Mouse (Mus musculus) yolk sac, embryonic 10.5 days (tissue): ENCODE results near the gene Nme7.
A peak's percentile ranks its signal among the peaks of the same experiment; 100 is the strongest.

ENCODE experiments used
- DNase-seq: peaks from one replicate; pipeline ENCODE4 v3.0.0-alpha.2; 2017; ENCODE audit warnings: low spot score

The Nme7 gene

DNA sequence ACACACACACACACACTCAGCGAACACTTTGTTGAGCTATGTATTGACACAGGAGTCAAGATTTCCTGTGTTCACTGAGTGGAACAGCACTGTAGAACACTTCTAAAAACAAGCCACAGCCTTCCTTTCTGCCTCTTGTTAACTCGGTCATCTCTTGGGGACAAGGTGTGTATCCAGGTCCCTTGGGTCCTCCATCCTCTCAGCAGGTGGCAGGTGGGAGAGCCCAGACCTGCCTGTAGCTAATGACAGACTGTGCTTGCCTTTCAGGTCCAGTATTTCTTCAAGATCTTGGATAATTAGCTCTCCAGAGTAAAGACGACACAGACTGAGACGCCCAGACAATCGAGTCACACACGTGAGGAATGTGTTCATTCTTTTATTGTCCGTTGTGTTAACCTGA lies 132.8 kb downstream of the Nme7 start:
- DNase-seq = no peak

DNA sequence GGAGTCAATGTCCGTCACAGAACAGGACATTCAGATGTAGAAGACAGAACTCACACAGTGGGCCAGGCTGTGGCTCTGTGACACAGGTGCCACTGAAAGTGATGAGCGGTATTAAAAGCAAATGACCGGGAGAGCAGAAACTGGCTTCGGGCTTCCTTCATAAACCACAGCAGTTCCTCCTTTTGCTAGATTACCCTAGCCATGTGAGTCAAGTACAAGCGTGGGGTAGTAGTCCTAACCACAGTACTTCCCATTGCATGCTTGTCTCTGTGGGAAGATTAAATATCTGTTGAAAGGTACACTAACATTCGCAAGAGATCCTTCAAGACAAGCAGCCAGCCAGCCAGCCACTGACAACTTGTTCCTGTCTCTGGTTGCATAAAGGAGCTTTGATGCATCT lies 136.3 kb downstream of the Nme7 start:
- DNase-seq = no peak

DNA sequence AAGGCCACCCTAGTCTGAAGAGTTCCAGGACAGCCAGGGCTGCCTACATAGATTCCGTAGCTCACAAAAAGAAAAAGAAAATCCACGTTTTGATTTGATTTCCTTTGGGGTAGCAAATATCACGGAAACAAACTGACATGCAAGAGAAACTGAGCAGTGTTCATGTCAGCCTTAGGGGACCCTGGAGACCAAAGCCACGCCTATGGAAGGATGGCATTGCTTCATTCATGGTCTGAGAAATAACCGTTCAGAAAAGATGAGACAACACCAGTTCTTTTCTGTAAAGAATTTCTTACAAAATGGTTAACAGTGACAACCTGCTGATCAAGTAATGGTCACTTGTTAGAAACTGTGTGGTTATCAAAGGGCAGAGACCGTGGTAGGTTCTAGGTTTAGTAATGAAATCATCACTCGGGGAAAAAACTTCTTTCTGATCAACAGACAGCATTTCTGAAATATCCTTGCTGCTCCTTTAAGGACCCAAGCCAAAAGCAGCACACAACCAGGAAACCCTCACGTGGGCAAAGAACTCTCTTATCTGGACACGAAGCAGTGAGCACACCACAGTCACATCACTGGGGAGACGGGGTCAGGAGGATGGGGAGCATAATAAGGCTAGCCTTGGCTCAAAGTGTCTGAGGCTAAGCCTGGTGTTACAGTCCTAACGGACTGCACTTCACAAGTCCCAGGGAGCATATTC lies 136.9 kb downstream of the Nme7 start:
- no peak for DNase-seq

- no peak for DNase-seq
Measured at GRCm38 (mm10) chr1:164441408-164441974, 137.6 kb downstream of the Nme7 start.

DNA sequence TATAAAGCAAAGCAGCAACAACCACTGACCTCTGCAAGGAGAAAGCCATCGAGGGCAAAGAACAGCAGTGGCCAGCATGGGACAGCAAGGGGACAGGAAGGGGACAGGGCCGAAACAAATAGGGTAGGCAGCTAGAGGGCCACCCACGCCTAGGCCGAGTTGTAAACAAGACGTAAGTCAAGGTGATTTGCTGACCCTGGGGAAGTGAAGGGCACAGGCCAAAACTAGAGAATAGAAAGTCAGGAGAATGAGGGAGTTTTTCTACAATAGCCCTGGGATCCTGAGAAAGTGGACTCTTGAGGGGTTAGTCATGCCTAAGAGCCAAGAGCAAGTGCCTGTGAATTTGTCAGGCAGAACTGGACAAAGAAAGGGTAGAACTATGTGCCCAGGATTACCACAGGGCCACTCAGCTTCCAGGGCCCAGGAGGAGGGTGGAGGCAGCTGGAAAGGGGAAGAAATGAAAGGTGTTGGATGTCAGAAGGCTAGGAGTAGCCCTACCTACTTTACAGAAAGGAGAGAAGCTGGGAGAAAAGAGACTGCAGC lies 141.8 kb downstream of the Nme7 start:
- no peak for DNase-seq

DNA sequence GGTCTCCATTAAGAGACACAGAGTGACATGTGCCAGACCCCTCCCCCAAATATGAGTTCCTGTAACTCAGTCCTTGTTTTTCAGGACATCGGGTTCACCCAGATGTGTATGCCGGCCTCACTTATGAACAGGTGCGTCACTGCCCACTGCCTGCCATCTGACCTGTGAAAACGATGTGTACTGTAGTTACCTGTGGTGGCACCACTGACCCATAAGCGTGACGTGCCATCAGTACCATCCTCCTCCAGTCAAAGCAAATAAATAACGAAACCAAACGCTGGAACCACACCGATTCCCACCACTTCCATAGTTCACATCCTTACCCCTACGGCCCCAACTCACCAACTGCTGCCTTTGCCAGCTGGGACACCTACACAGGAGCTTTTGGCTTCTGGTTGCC lies 142.6 kb downstream of the Nme7 start:
- DNase-seq = no peak

DNA sequence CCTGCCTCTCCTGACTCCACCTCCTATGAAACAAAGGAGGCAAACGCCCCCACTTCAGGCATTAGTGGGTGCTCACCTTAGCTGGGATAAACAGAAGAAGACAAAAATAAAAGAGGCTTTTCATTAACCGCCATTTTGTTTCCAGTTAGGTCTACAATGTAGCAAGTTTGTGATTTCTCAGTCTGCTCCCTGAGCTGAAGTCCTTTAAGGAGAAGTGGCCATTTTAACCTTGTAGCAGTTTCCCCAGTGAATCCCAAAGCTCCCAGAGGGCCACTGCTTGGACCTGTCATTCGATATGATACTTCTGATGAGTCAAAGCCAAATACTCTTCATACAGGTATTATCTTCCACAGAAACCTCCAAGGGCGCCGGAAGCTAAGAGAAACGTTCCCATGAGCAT lies 143.6 kb downstream of the Nme7 start:
- DNase-seq = no peak

- peak; percentile 68 for DNase-seq
Measured at GRCm38 (mm10) chr1:164449626-164450025, 145.7 kb downstream of the Nme7 start.

DNA sequence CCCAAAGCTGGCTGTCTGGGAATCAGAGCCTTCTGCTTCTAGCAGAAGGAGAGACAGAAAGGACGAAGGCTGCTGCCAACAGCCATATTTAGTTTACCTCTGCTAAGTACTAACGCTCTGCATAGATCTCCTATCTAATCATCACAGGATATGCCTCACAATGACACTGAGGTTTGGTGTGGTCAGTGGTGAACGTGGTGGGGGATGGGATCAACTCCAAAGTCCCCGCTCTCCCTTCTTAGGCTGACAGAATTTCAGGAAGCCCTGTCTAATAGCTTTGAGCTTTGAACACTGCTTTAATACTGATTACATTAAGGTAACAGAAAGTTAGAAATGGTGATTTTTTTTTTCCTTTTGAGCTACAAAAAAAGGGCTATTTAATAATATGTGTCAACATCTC lies 146.3 kb downstream of the Nme7 start:
- no peak for DNase-seq

DNA sequence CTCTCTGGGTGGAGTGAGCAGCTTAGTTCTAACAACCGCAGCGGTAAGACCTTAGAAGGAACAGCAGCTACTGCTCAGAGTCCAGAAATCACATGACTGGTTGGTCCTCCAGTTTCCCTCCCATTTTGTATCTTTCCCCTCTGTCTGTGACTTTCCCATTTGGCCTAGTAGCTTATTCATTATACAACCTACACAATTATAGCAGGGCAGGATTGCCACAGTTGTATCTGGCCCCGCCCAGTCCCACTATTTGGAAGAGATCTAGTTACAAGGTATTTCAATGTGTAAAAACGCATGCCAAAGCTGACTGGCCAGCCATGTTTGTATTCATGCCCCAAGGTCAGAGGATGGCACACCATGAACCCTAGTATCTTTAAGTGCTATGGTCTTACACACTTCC lies 146.7 kb downstream of the Nme7 start:
- DNase-seq = no peak

GRCm38 (mm10) chr1:164451346-164451745 lies 147.4 kb downstream of the Nme7 start:
- no peak for DNase-seq

DNA sequence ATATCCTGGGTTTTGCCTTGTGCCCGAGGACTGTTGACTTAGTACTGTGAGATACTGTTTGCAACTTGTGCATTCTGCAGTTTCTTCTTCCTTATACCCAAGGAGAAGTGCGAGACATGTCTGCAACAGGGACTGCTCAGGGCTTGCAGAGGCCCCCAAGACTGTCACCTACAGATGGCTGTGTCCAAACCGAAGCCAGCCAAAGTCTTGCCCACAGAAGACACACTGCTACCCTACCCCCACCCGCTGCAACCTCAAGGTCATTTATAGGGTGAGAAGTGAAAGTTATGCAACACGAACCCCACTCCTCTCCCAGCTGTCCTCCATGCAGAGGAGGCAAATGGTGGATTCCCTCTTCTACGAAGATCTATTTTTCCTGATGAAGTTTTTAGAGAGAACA lies 148.7 kb downstream of the Nme7 start:
- DNase-seq = no peak

GRCm38 (mm10) chr1:164453146-164453545 lies 149.2 kb downstream of the Nme7 start:
- no peak for DNase-seq

DNA sequence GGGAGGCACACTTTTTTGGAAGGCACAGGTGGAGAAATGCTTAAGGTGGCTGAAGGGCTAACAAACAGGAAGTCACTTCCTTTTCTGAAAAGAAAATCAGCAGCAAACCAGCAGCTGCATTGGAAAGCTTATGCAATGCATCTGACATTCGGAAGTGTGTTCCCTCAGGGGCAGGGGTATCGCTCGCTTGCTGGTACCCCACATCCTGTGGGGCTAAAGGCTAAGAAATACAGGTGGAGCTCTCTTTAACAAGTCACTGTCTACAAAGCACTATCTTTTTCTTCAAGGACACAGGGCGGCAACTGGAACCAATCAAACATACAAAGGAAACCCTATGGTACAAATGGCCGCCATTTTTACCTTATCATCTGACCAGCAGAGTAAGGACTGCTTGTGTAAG lies 149.8 kb downstream of the Nme7 start:
- DNase-seq = no peak

DNA sequence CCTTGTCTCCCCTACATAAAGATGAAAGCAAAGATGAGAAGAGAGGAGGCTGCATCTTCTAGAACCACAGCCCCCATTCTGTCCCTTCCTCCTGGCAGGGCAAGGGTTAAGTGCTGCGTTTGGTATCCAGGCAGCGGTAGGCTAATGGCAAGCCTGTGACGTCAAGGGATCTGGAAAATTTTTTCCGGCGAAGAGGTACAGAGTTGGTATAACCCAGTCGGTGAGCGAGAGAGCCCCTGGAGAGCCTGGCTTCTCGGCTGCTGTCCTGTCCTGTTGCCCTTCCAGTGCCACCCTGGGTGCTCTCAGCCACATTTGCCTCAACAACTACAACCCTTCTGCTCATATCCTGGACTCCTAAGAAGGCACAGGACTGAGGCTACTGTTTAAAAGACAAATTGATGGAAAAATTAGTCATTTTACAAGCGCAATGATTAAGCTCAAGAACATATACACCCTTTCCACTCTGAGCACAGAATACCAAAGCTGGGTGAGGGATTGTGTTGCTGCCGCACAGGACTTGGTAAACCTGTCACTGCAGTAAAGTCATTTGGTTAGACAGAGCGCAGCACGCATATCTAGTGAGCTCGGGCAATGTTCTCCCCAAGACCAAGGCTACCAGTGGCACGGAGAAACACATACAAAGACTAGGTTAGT lies 151.0 kb downstream of the Nme7 start:
- DNase-seq = peak; percentile 61

DNA sequence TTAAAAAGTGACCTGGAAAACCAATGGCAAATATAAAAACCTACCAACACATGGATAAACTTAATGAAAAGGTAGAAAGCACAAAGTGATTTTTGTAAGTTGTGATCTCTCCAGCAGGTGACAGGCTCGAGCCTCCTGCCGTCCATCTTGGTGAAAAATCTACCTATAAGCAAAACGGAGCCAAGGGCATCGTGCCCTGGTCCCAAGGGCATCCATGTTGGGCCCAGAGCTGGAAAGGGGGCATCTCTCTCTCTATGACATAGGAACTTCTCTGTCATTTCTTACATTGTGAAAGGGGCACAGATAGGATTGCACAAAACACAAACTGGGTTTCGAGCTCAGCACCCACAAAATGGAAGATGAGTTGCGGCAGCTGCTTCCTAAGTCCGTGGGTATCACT lies 151.7 kb downstream of the Nme7 start:
- no peak for DNase-seq

DNA sequence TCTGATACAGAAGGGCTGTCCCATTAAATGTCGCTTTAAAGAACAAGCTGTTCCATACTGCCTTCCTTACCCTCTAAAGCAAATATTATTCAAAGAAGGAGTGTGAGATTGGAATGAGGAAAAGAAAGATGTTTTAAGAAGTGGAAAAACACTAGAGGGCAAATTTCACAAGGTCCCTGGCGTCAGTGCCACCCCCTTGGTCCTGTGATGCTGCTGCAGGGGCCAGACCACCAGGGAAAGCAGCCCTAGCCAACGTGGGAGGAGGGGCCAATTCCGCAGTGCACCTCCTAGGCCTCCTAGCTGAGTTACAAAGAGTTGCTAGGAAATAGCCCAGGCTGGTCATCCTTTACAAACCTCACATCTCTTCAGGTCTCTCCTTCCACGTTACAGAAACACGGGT lies 152.1 kb downstream of the Nme7 start:
- DNase-seq = no peak

DNA sequence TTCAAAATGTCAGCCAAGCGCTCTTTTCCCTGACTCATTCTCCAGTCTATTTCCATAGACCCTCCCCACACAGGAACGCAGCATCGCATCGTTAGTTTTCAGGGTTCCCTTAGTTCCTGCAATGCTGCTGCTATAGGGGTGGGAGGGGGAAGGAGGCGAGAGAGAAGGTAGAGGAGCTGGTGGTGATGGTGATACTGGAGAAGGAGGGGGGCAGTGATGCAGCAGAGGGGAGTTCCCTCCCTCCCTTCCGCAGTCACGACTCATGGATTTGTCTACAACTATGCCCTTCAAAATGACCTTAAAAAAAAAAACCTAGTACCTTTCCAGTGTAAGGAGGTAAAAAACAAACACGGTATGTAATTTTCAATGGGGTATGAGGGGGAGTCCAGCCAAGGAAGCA lies 152.8 kb downstream of the Nme7 start:
- no peak for DNase-seq

DNA sequence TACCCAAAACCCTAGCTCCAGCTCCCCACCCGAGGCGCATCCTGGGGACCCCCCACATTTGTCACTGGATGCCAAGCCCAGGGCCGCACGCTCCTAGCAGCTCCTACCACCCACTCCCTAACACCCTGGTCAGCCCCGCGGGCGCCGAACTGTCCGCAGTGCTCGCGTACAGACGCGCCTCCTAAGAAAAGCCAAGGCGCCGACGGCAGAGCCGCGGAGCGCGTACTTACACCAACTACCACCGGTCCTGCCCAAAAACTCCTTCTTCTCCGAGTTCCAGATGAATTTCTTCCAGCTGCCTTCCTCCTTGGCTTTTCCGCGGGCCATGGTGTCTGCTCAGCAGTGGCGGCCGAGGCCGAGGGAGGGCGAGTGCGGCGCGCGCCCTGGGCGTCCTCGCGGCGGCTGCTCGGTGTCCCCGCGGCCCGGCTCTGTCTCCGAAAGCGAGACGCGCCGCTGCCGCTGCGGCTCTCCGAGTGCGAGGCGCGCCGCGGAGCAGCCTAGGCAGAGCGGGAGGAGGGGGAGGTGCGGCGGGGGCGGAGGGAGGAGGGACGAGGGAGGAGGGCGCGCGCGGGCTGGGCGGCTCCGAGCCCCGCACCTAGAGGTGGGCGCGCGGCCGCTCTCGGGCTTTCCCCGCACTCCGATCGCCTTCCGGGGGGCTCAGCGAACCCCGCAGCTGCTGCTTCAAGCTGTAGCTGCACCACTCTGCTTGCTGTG lies 153.8 kb downstream of the Nme7 start:
- DNase-seq = no peak

DNA sequence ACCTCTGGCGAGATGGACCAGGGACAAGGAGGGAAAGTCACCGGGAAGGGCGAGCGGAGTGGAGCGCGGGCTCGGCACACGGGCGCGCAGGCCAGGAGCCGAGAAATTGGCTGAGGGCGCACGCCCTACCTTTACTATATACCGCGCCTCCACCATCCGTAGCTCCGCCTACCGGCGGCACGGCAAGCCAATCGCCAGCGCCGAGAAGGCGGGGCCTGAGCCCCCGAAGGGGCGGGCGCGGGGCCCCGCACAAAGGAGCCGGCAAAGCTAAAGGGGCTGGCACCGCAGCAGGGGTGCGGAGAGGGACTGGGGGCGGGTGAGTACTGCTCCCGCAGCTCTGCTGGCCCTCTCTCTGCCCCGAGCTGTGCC lies 154.3 kb downstream of the Nme7 start, which contains the start of gene Atp1b1:
Gene Atp1b1 (minus strand): TSS at position 111 of the 369 bp plus-strand sequence.
- DNase-seq = peak; percentile 90

- DNase-seq = peak; percentile 88
Measured at GRCm38 (mm10) chr1:164458621-164459051, 154.7 kb downstream of the Nme7 start.

- DNase-seq = no peak
Measured at GRCm38 (mm10) chr1:164459127-164459905, 155.4 kb downstream of the Nme7 start.
